Mouse (Mus musculus): ENCODE results near the gene Txndc11.

GRCm38 (mm10) chr16:11176208-11176883, 41.9 kb upstream of the Txndc11 start, which contains the start of gene Zc3h7a:
- TF ChIP-seq USF2 (IDR thresholded peaks at IDR 0.05; ENCODE audit: borderline replicate concordance in 1 of 2, insufficient read depth in 1 of 2, low read depth in 1 of 2, low read length in 2 of 2) (no peak), ZNF384 (IDR thresholded peaks at IDR 0.05; ENCODE audit: low read depth, low read length) (no peak), POLR2A (IDR thresholded peaks at IDR 0.05; ENCODE audit: control insufficient read depth in 1 of 2, insufficient read depth in 1 of 2, low read depth in 1 of 2, low read length in 2 of 2, poor library complexity in 1 of 2) (peak; percentile 62 to 87; a peak in 3 of 4 replicates), UBTF (IDR thresholded peaks at IDR 0.05; ENCODE audit: borderline replicate concordance, insufficient read depth, low read depth, low read length) (no peak), ZMIZ1 (IDR thresholded peaks at IDR 0.05; ENCODE audit: low read depth, low read length) (peak; percentile 82), MEF2A (IDR thresholded peaks at IDR 0.05; ENCODE audit: extremely low read depth, insufficient replicate concordance, low read depth, low read length, poor library complexity, severe bottlenecking) (no peak), HCFC1 (IDR thresholded peaks at IDR 0.05; ENCODE audit: low read depth, low read length) (peak; percentile 74), JUND (IDR thresholded peaks at IDR 0.05; ENCODE audit: low read depth, low read length) (no peak), MAX (IDR thresholded peaks at IDR 0.05; ENCODE audit: low read length) (0 out of 2 replicates have a peak, but pooled peaks have one; percentile 42), CTCF (IDR thresholded peaks at IDR 0.05 in 2 of 3, conservative IDR thresholded peaks at IDR 0.05 in 1 of 3; ENCODE audit: control insufficient read depth in 1 of 3, insufficient read depth in 1 of 3, low read depth in 2 of 3, low read length in 3 of 3, poor library complexity in 1 of 3, severe bottlenecking in 1 of 3) (peak; percentile 50 to 91 (median 78); a peak in 5 of 6 replicates), USF1 (IDR thresholded peaks at IDR 0.05; ENCODE audit: low read depth, low read length) (0 out of 2 replicates have a peak, but pooled peaks have one; percentile 6)
